ENCODE assay signal across 16 mouse cellular contexts in the genomic region with DNA sequence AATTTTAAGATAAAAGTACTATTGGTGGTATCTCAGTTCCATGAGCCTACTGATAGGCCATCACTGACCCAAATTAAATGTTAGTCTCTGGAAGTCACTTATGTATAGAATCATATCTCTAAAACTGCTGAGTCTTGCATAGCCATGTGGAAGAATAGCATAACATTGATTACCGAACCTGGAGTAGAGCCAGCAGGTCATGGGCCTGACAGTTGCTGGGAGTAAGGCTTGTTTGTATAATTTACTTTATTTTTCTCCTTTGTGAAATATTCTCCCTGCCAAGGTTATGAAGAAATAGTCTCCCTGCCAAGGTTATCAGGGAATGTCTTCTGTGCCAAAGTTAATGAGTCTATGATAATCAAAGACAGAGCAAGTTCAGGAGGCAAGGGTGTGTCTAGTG.
DNase-seq lines count a peak whose midpoint lies in the region; ATAC-seq lines count a peak whose summit lies in the region.
"Had no signal": no experiment of that assay in that cellular context is flagged by ENCODE, and none has a peak within 500 bp of the region (broad histone marks: within the 10 kb centered on the region; RNA-seq: fewer than 3 reads in every experiment).

No protein-coding gene starts in this region.

- no peak for ATAC-seq in embryonic facial prominence, embryonic 14.5 days (ENCODE audit: low read depth)
- ATAC-seq: forebrain, embryonic 16.5 days had no signal

- H3K4me2 ChIP-seq in embryonic facial prominence, embryonic 14.5 days (ENCODE audit: low read depth, low read length): no peak overlapping the region
- H3K4me2 ChIP-seq: embryonic facial prominence, embryonic 12.5 days; forebrain, embryonic 12.5 days; heart, embryonic 12.5 days; hindbrain, embryonic 14.5 days had no signal

- WGBS in embryonic facial prominence, embryonic 14.5 days: 79% methylated on average over 1 of the region's 1 CpGs
- WGBS in embryonic facial prominence, embryonic 10.5 days: 83% methylated on average over 1 of the region's 1 CpGs

- H3K9me3 ChIP-seq in embryonic facial prominence, embryonic 14.5 days (ENCODE audit: control insufficient read depth, low read length): no peaks in the 10 kb centered on the region
- H3K9me3 ChIP-seq in embryonic facial prominence, embryonic 10.5 days: no peaks in the 10 kb centered on the region
- H3K9me3 ChIP-seq: embryonic facial prominence, embryonic 12.5 days; forebrain, embryonic 12.5 days; heart, embryonic 12.5 days; hindbrain, embryonic 10.5 days had no signal

- H3K27ac ChIP-seq in embryonic facial prominence, embryonic 14.5 days (replicated peaks; ENCODE audit: low read depth, low read length): no peak overlapping the region
- no peak overlapping the region for H3K27ac ChIP-seq in embryonic facial prominence, embryonic 10.5 days (replicated peaks)
- H3K27ac ChIP-seq: embryonic facial prominence, embryonic 12.5 days; forebrain, embryonic 12.5 days; hindbrain, embryonic 10.5 days; hindbrain, embryonic 14.5 days had no signal

- no peaks in the 10 kb centered on the region for H3K27me3 ChIP-seq in embryonic facial prominence, embryonic 14.5 days (replicated peaks; ENCODE audit: control insufficient read depth, insufficient read depth, low read length)
- H3K27me3 ChIP-seq in embryonic facial prominence, embryonic 10.5 days (replicated peaks; ENCODE audit: low read depth, poor library complexity, severe bottlenecking): no peaks in the 10 kb centered on the region
- H3K27me3 ChIP-seq: embryonic facial prominence, embryonic 12.5 days; forebrain, embryonic 12.5 days; heart, embryonic 12.5 days had no signal

- H3K36me3 ChIP-seq in embryonic facial prominence, embryonic 14.5 days (ENCODE audit: control insufficient read depth, insufficient read depth, low read length): no peaks in the 10 kb centered on the region
- H3K36me3 ChIP-seq in embryonic facial prominence, embryonic 10.5 days (replicated peaks): no peaks in the 10 kb centered on the region
- H3K36me3 ChIP-seq: embryonic facial prominence, embryonic 12.5 days; forebrain, embryonic 12.5 days; heart, embryonic 12.5 days; hindbrain, embryonic 10.5 days had no signal

- H3K4me3 ChIP-seq in embryonic facial prominence, embryonic 14.5 days (ENCODE audit: low read depth, low read length): no peak overlapping the region
- H3K4me3 ChIP-seq in embryonic facial prominence, embryonic 10.5 days: no peak overlapping the region
- H3K4me3 ChIP-seq: embryonic facial prominence, embryonic 12.5 days; forebrain, embryonic 12.5 days; heart, embryonic 12.5 days; hindbrain, embryonic 10.5 days had no signal

- H3K9ac ChIP-seq in embryonic facial prominence, embryonic 14.5 days (ENCODE audit: low read depth, low read length): no peak overlapping the region
- H3K9ac ChIP-seq: embryonic facial prominence, embryonic 12.5 days; forebrain, embryonic 12.5 days; heart, embryonic 12.5 days; hindbrain, embryonic 14.5 days had no signal

- peak; percentile 12 for DNase-seq in embryonic facial prominence, embryonic 14.5 days (ENCODE audit: low spot score)
- no peak for DNase-seq in embryonic facial prominence, embryonic 10.5 days (ENCODE audit: low spot score)
- peak; percentile 4 for DNase-seq in lung, postnatal 36 days
- DNase-seq in lung, postnatal 4 days: no peak
- DNase-seq in adrenal gland, postnatal 10 days: peak; percentile 54
- no peak for DNase-seq in spleen, postnatal 14 days (ENCODE audit: low spot score in 2 of 2)
- no peak for DNase-seq in thymus, postnatal 0 days (ENCODE audit: low spot score)
- DNase-seq: cerebellum, adult 2 months; embryo, embryonic 11 days; gastrocnemius, postnatal 10 days had no signal

- H3K4me1 ChIP-seq in embryonic facial prominence, embryonic 14.5 days (ENCODE audit: control insufficient read depth, insufficient read depth, low read length): no peaks in the 10 kb centered on the region
- H3K4me1 ChIP-seq in embryonic facial prominence, embryonic 10.5 days: no peaks in the 10 kb centered on the region
- H3K4me1 ChIP-seq: embryonic facial prominence, embryonic 12.5 days; forebrain, embryonic 12.5 days; heart, embryonic 12.5 days; hindbrain, embryonic 10.5 days had no signal

Comparison
In these comparisons a context has a peak if more than half of its experiments do, and no peak if none do; other contexts are left out.
1. DNase-seq: peak in embryonic facial prominence, embryonic 14.5 days (single experiment), lung, postnatal 36 days (single experiment) and adrenal gland, postnatal 10 days (single experiment); none in embryonic facial prominence, embryonic 10.5 days (single experiment), lung, postnatal 4 days (0 of 2), spleen, postnatal 14 days (0 of 2) and thymus, postnatal 0 days (single experiment).